18 mouse cellular contexts compared by ENCODE assay signal in the genomic region with DNA sequence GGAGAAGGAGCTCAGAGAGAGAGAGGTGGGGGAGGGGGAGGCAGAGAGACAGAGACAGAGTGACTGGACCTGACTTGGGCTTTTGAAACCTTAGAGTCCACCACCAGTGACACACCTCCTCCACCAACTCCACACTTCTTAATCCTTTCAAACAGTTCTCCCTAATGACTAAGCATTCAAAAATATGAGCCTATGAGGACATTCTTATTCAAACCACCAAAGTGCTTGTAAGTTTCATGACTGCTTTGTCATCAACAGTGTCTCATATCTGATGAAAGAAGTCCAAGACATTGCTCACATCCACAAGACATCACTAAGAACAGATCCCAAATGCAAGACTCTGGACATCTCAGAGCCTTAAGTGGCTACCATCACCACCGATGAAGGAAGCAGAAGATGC.
"Had no signal": no experiment of that assay in that cellular context is flagged by ENCODE, and none has a peak within 500 bp of the region (broad histone marks: within the 10 kb centered on the region; RNA-seq: fewer than 3 reads in every experiment).

No protein-coding gene starts in this region.

- H3K27me3 ChIP-seq: megakaryocyte, embryonic 14.5 days; midbrain, embryonic 13.5 days; midbrain, embryonic 15.5 days; neural tube, embryonic 13.5 days; neural tube, embryonic 15.5 days had no signal

- H3K4me2 ChIP-seq: lung, embryonic 14.5 days; midbrain, embryonic 11.5 days; midbrain, embryonic 13.5 days; midbrain, embryonic 15.5 days; neural tube, embryonic 13.5 days; neural tube, embryonic 15.5 days had no signal

- DNase-seq: lung, adult 18-20 months; lung, embryonic 14.5 days; lung, postnatal 10 days; lung, postnatal 36 days; retina, postnatal 1 day; right cerebral cortex, adult 18-20 months; right cerebral cortex, postnatal 25 days; right cerebral cortex, postnatal 4 days; spleen, adult 18-20 months; thymus, adult 18-20 months; thymus, postnatal 14 days; thymus, postnatal 36 days had no signal

- H3K4me3 ChIP-seq: megakaryocyte, embryonic 14.5 days; midbrain, embryonic 13.5 days; midbrain, embryonic 15.5 days; neural tube, embryonic 13.5 days; neural tube, embryonic 15.5 days had no signal

- H3K36me3 ChIP-seq: midbrain, embryonic 13.5 days; midbrain, embryonic 15.5 days; neural tube, embryonic 13.5 days; neural tube, embryonic 15.5 days had no signal
